Mouse (Mus musculus) bone marrow macrophage, adult 2 months (primary cell): ENCODE data around the gene Glce. TPM values are rescaled to one million over a fixed set of nuclear protein-coding genes. Genes with fewer than 3 reads are reported as not detected.

Source experiments
- H3K27ac ChIP-seq: 2 replicates; pipeline ENCODE4 v1.5.1; 2012; ENCODE audit warnings: low read depth, low read length; ENCODE audit not compliant: insufficient read depth
- H3K4me1 ChIP-seq: 2 replicates; pipeline ENCODE4 v1.6.1; 2012; ENCODE audit warnings: low read length; ENCODE audit not compliant: control insufficient read depth, insufficient read depth
- H3K4me3 ChIP-seq: 2 replicates; pipeline ENCODE4 v1.5.1; 2012; ENCODE audit warnings: mild to moderate bottlenecking, low read length, moderate library complexity; ENCODE audit not compliant: insufficient read depth
- CTCF ChIP-seq: IDR thresholded peaks from 2 replicates; pipeline ENCODE4 v1.5.1; 2012; ENCODE audit warnings: low read depth, mild to moderate bottlenecking, low read length, moderate library complexity
- POLR2A ChIP-seq: IDR thresholded peaks from 2 replicates; pipeline ENCODE4 v1.6.1; 2012; ENCODE audit warnings: mild to moderate bottlenecking, low read depth, low read length, borderline replicate concordance
- polyA plus RNA-seq: library from polyadenylated mRNA; stranded (reverse); fragments of >200 nt; gene quantifications from 2 replicates; pipeline ENCODE4 v1.2.4, GENCODE M21; 2012; ENCODE audit not compliant: missing spikeins, insufficient read depth, insufficient read length

Gene Glce
- polyA plus RNA-seq, 1 experiment, result 9.8 TPM

DNA sequence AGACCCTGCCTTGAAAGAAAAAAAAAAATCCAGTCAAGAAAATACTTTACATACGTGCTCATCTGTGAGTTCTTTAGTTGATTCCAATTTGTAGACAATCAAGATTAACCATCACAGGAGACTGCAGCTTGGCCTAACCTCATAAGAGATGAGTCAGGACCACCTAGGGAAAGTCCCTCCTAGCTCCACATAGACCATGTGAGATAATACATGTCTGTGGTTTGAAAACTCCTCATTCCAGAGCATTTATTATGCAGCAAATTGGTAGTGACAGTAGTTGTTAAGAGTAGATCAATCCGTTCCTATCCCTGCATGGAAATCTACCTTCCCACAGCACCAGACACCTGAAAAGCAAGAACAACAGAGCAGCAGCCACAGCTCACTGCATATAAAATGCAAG, 5.6 kb upstream of the Glce start:
- no peak overlapping the region for H3K27ac ChIP-seq
- no peaks in the 10 kb centered on the region for H3K4me1 ChIP-seq
- TF ChIP-seq CTCF, result no peak
- no peak for TF ChIP-seq POLR2A
- H3K4me3 ChIP-seq, result no peak overlapping the region

GRCm38 (mm10) chr9:62125986-62126575, 3.6 kb upstream of the Glce start:
- Histone ChIP-seq H3K27ac (no peak overlapping the region), H3K4me3 (no peak overlapping the region), H3K4me1 (no peaks in the 10 kb centered on the region)
- no peak for TF ChIP-seq CTCF
- no peak for TF ChIP-seq POLR2A

- Histone ChIP-seq H3K27ac (no peak overlapping the region), H3K4me3 (no peak overlapping the region), H3K4me1 (peaks cover 3% of the 10 kb centered on the region; the same call in 1 of the 2 replicates)
- no peak for TF ChIP-seq CTCF
- no peak for TF ChIP-seq POLR2A
Observed at GRCm38 (mm10) chr9:62124266-62124665, 1.8 kb upstream of the Glce start.

DNA sequence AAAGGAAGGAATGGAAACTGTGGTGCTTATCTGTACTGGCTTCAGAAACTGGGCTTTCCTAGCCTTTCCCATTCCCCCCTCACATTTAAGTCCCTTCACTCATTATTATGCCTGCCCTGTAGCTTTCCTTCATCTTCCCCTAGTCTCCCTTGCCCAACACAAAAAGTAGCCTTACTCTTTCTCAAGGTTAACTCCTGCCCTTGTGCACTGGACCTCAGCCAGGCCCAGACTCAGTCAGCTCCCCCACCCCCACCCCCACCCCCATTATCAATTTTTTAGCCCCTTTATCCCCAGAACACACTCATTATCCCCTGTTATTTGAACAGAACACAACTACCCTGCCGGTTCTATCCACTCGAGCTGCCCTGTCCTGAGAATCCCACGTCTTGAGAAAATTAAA, 1.0 kb upstream of the Glce start:
- H3K27ac ChIP-seq, result no peak overlapping the region
- no peak for TF ChIP-seq POLR2A
- no peak for TF ChIP-seq CTCF
- peaks cover 3% of the 10 kb centered on the region; the same call in 1 of the 2 replicates for H3K4me1 ChIP-seq
- peak overlapping the region; percentile 78 for H3K4me3 ChIP-seq

- TF ChIP-seq CTCF, result peak; percentile 20; the same call in 1 of the 2 replicates
- TF ChIP-seq POLR2A, result no peak
- no peak overlapping the region for H3K27ac ChIP-seq
- peaks cover 5% of the 10 kb centered on the region; the same call in 1 of the 2 replicates for H3K4me1 ChIP-seq
- H3K4me3 ChIP-seq, result peak overlapping the region; percentile 98
Observed at GRCm38 (mm10) chr9:62121551-62122447, 656 bp downstream of the Glce start.

- TF ChIP-seq POLR2A (no peak), CTCF (no peak)
- Histone ChIP-seq H3K27ac (no peak overlapping the region), H3K4me1 (peaks cover 5% of the 10 kb centered on the region; the same call in 1 of the 2 replicates), H3K4me3 (no peak overlapping the region)
Observed at GRCm38 (mm10) chr9:62118754-62119153, 3.7 kb downstream of the Glce start.

GRCm38 (mm10) chr9:62115826-62116225, 6.6 kb downstream of the Glce start:
- H3K27ac ChIP-seq, result no peak overlapping the region
- H3K4me1 ChIP-seq, result peaks cover 5% of the 10 kb centered on the region; the same call in 1 of the 2 replicates
- TF ChIP-seq POLR2A, result no peak
- no peak for TF ChIP-seq CTCF
- no peak overlapping the region for H3K4me3 ChIP-seq

- Histone ChIP-seq H3K4me3 (no peak overlapping the region), H3K4me1 (peaks cover 5% of the 10 kb centered on the region), H3K27ac (no peak overlapping the region)
- TF ChIP-seq CTCF (no peak), POLR2A (no peak)
Observed at GRCm38 (mm10) chr9:62096603-62097002, 25.9 kb downstream of the Glce start.

GRCm38 (mm10) chr9:62091604-62092003, 30.9 kb downstream of the Glce start:
- no peak for TF ChIP-seq CTCF
- TF ChIP-seq POLR2A, result no peak
- no peak overlapping the region for H3K27ac ChIP-seq
- H3K4me1 ChIP-seq, result peaks cover 7% of the 10 kb centered on the region
- no peak overlapping the region for H3K4me3 ChIP-seq

DNA sequence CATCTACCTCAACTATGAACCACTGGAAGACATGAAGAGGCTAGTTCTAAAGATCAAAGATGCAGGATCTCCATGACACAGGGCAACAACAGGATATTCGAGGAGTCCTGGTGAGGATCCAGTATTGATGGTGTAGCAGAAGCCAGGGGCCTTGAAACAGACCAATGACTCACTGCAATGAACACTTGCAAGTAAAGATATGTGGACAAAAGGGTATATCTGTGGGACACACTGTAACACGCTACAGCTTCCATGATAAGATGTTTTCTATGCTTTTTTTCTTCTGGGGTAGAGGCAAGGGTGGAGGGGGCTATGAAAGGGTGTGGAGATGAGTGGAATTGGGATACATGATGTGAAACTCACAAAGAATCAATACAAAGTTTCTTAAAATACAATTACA, 36.9 kb downstream of the Glce start:
- no peak overlapping the region for H3K4me3 ChIP-seq

More for the DNA sequence above, 36.9 kb downstream of the Glce start:
- no peak for TF ChIP-seq POLR2A
- Histone ChIP-seq H3K27ac (no peak overlapping the region), H3K4me1 (no peaks in the 10 kb centered on the region)
